Mouse (Mus musculus) erythroblast, embryonic 14.5 days (primary cell): ENCODE measurements around the gene Slc35b4.

ENCODE experiments used
- GATA1 ChIP-seq: IDR thresholded peaks from 2 replicates; pipeline ENCODE4 v1.6.1; 2012; ENCODE audit warnings: low read length, inconsistent platforms, mixed read lengths
- TAL1 ChIP-seq: IDR thresholded peaks from 3 replicates; pipeline ENCODE4 v1.6.1; 2012; ENCODE audit warnings: low read length, inconsistent platforms, mixed read lengths

- TF ChIP-seq GATA1: no peak
- TF ChIP-seq TAL1: no peak
Observed at GRCm38 (mm10) chr6:34187273-34187863, 10.5 kb upstream of the Slc35b4 start.
